Mouse (Mus musculus): Measurements from ENCODE around the gene Xpr1.

- no peak for TF ChIP-seq CTCF (conservative IDR thresholded peaks at IDR 0.05; ENCODE audit: low read length)
- no peak for TF ChIP-seq POU5F1 (IDR thresholded peaks at IDR 0.05; ENCODE audit: borderline replicate concordance, low read length)
- TF ChIP-seq NANOG (IDR thresholded peaks at IDR 0.05; ENCODE audit: borderline replicate concordance, low read length): no peak
These were observed 23.2 kb downstream of the Xpr1 start for GRCm38 (mm10) chr1:155394021-155394420.
